Mouse (Mus musculus): Measurements from ENCODE around the gene Iqgap2. TPM values are rescaled to one million over a fixed set of nuclear protein-coding genes. Genes with fewer than 3 reads are reported as not detected.

The Iqgap2 gene
- total RNA-seq, 2 experiments from 2014 or later: 0.94 to 1.3 TPM

DNA sequence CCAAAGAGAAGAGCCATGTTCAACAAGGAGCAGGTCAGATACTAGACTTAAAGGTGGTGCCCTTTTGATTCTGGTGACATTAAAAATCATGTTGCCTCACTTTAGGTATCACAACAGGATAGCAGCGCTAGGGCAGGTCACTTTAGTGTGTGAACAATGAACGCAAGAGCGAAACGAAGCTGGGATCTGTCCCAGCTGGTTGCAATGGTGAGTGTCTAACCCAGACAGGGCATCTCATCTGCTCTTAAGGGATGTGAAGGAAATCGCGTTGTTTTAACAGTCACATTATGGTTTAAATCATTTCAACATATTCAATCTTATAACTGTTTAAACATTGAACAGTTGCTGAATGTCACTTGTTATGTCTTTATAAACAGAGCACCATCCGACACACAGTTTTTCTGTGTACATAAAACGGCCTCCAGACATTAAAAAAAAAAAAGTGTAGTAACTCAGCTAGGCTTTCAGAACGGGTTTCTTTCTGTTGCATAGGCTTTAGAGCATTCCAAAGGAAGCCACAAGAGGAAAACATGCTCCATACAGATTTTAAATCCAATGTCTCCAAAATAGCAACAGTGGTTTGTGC, 148.7 kb downstream of the Iqgap2 start:
- DNase-seq: no peak
- no peak overlapping the region for H3K27ac ChIP-seq
- no peak for TF ChIP-seq CTCF (IDR thresholded peaks at IDR 0.05)
- no peak overlapping the region for H3K4me3 ChIP-seq
- intact Hi-C loops (cut with DNase I): no loop called here

DNA sequence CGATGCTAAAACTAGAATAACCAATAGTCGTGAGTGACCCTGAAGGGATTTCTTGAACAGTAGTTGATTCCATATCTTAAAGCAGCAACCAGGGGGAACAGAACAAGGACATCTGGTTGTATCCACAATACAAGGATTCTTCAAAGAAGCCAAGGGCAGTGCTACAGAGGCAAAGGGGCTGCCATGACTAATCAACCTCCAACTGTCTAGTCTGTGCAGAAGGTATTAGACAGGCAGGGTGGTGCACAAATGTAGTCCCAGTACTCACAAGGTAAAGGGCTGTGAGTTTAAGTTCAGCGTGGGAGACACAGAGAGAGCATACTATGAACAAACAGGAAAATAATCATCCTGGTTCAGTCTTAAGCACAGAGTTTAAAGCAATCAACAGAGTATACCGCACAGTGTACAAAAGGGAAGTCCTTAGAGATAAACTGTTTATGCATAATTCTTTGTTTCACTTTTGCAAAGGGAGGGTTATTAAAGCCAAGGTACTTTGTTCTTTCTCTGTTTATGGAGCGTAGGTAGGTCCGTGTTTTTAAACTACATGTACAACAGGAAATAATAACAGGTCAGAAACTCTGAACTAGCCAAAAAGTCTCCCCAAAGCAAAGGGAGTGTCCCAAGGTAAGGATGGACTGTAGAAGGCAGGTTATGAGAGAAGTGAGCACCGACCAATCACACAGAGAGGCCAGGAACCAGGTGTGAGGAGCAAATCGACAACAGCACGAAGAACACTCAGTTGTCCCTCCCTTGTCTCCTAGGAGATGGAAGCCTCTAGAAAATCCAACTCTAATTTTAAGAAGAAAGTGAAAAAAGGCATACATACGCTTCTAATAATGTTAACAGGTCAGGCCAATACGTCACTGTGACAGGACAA, 149.7 kb downstream of the Iqgap2 start:
- DNase-seq: no peak
- Histone ChIP-seq H3K4me3 (no peak overlapping the region), H3K27ac (no peak overlapping the region)
- TF ChIP-seq CTCF (IDR thresholded peaks at IDR 0.05): no peak
- intact Hi-C loops (cut with DNase I): no loop called here

DNA sequence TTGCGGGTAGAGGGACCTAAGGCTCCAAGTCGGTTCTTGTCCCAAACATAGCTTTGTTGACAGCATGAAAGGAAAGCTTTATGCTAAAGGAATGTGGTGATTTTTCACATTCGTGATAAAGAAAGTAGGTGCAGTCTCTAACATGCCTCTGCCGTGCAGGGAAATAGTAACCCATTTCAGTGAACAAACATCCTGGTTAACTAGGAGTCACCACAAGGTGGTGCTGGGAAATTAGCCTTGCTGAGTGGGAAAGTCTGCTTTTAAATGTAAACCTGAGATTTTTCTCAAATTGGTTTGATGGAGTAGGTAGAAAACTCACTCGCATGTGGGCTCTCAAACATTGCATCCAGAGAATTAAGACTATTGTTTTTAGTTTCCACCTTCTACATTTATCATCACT, 152.1 kb downstream of the Iqgap2 start:
- H3K27ac ChIP-seq: no peak overlapping the region
- intact Hi-C loops (cut with DNase I): no loop called here
- no peak for DNase-seq
- no peak overlapping the region for H3K4me3 ChIP-seq
- peak; percentile 29; the same call in 1 of the 2 replicates for TF ChIP-seq CTCF (IDR thresholded peaks at IDR 0.05)

DNA sequence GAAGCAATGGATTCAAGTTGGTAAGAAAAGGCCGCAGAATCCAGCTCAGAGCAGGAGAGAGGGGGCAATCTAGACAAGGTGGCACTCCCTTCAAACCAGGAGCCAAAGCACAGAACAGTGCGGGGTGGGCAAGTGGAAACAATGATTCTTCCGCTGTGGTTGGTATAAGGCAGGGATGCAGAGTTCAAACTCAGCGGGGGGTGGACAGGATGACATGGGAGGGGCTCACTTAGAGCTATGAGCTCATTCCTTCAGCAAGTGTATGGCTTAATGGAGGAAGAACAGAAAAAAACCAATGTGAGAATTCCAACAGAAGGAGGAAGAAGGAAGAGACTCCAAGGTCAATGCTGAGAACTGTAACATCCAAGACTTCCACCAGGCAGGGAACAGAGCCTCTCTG, 161.2 kb downstream of the Iqgap2 start:
- H3K4me3 ChIP-seq: no peak overlapping the region
- no peak for TF ChIP-seq CTCF (IDR thresholded peaks at IDR 0.05)
- DNase-seq: no peak
- no peak overlapping the region for H3K27ac ChIP-seq
- intact Hi-C loops (cut with DNase I): no loop called here

DNA sequence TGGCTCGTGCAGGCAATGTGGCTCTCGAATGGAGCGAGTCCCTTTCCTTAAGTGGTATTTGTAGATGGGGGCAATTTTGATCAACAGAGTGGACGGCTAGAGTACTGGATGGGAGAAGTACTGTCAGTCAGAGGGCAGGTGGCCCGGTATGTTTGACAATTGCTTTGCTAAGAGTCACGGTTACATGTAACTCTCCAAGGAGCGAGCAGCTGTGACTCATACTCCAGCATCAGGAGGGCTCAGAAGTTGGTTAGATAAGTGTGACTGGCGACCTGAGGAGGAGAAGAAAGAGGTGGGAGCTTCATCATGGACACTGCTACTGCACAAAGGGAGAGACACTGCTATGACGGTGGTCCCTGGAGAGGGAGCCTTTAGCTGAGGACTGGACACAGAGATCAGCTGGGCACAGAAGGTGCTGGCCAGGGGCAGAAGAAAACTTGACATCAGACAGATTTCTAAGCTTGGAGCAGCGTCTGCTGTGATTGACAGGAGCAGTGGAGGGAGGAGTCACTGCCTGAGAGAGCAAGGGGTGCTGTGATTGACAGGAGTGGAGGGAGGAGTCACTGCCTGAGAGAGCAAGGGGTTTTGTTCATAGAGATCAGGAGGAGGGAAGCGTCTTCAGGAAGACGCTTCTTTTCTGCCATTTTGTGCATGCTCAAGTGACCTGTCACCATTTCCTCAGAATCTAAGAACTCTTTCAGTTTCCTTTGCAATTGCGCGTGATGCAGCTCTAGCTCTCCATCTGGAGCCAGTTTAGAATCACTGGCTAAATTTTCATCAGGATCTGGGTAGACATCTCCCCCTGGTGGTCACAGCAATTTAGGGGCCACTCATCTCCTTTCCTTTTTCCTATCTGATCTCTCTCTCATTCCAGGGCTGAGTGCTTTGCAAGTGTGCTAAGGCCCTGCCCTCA, 172.1 kb downstream of the Iqgap2 start:
- intact Hi-C loops (cut with DNase I): loop anchor here (1.0 kb wide), 1 partner anchor 156 kb away; no protein-coding TSS in a partner anchor
- peak; percentile 80 for TF ChIP-seq CTCF (IDR thresholded peaks at IDR 0.05)
- Histone ChIP-seq H3K4me3 (peak overlapping the region; percentile 51), H3K27ac (no peak overlapping the region)
- DNase-seq: peak; percentile 63

DNA sequence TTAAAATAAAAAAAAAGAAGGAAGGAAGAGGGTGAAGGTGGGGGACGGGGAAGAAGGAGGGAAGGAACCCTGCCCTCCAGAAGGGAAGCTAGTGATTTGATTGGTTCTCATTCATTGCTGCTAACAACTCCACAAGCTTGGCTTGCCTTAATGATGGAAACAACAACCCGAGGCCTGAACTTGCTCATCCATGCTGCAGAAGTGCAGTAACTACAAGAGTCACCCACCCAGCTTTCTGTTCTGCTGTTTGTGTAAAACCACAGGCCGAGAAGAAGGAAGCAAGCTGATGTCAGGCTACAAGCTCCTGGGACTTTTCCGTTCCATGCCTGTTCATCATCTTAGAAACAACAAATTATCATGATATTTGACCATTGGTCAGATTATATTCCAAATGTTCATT, 176.4 kb downstream of the Iqgap2 start:
- DNase-seq: no peak
- H3K4me3 ChIP-seq: no peak overlapping the region
- TF ChIP-seq CTCF (IDR thresholded peaks at IDR 0.05): no peak
- intact Hi-C loops (cut with DNase I): no loop called here
- H3K27ac ChIP-seq: no peak overlapping the region

DNA sequence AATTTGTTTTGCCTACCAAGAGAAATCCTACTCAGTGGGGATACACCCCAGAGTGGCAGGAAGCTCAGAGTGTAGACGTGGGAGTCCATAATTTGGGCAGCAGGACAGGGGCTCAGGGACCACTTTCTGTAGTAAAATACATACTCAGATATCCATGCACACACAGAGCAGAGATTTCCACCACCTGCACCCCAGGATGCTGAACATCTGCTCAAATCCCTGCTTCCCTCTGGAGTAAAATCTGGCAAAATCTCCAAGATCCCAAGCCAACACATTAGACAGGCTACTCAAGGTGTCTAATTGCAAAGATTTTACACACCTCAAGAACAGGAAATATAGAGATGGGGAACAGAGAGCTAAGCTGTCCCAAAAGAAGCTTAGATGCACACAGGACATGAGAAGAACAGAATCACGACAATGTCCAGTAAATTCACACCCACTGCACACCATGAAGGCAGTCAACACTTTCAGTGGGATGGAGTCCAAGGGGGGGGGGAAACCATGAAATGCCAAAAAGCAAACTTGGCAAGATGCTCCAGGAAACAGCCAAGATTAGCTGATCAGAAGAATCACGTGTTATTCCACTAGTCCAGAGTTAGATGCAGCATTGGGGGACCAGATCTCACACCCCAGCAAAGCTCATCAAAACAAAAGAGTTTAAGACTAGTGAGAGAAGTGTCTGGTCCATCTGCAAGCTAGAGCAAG, 177.3 kb downstream of the Iqgap2 start:
- DNase-seq: no peak
- no peak for TF ChIP-seq CTCF (IDR thresholded peaks at IDR 0.05)

DNA sequence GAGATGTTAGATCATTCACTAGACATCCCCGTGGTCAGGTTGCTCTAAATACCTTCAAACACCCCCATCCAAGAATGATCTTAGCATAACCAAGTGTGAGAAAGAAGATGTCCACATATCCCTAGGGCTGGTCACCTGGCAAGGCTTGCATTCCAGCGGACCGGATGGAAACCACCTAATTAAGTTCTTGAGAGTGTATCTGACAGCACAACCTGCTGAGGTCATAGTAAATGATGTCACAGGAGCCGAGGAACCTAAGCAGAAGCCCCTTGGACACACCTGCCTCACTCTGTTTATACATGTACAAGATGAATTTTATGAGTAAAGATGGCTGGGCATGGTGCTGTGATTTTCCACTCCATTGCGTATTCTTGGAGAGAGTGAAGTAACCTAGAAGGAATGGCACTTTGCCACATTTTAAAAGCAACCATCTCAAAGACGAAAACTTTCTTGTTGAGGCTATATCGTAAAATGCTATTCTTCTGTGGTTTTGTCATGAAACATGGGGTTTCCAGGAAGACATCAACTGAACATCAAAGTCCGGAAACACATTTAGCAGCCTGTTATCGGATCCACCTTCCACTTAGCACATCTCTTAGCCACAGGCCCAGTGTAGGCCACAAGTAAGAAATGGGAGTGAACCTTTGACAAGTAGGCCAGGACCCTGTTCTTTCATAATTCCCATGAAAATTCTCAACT, 179.0 kb downstream of the Iqgap2 start:
- DNase-seq: no peak
- Histone ChIP-seq H3K4me3 (no peak overlapping the region), H3K27ac (no peak overlapping the region)
- TF ChIP-seq CTCF (IDR thresholded peaks at IDR 0.05): no peak
- intact Hi-C loops (cut with DNase I): no loop called here

More for the DNA sequence above, 177.3 kb downstream of the Iqgap2 start:
- intact Hi-C loops (cut with DNase I): no loop called here
- no peak overlapping the region for H3K27ac ChIP-seq
- no peak overlapping the region for H3K4me3 ChIP-seq

DNA sequence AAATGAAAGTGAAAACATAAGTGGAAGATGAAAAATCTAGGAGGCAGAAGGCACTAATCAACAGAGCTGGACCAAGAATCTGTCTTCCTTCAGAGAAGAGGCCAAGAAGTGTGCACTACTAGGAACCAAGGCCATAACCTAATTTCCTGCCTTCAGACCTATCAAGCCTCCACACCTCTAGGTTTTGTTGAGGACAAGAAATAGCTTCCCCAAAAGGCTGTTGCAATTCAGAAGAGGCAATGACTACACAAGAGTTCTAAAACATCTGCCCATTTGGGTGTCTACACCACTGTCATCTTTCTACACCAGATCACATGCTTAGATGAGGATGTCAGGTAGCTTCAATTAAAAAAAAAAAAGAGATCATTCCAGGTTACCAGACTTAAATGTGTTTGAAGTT, 179.7 kb downstream of the Iqgap2 start:
- Histone ChIP-seq H3K27ac (no peak overlapping the region), H3K4me3 (no peak overlapping the region)
- intact Hi-C loops (cut with DNase I): no loop called here
- DNase-seq: no peak
- no peak for TF ChIP-seq CTCF (IDR thresholded peaks at IDR 0.05)

DNA sequence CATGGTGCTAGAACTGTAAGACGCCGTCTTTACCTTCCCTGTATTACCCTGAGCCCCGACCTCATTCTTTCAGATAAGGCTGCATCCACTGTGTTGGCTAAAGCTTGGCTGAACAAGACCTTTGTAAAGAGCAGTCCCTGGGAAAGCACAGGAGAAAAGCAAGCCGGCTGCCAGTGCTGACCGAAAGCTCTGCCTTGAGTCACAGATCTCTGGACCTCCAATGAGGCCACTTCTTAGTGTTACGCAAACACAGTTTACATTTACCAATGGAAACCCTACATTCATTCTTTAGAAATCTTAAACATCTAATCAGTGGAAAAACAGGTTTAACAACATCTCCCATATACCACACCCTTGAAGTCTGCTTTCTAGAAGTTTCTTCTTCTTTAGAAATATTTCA, 186.1 kb downstream of the Iqgap2 start:
- Histone ChIP-seq H3K4me3 (no peak overlapping the region), H3K27ac (no peak overlapping the region)
- no peak for DNase-seq
- no peak for TF ChIP-seq CTCF (IDR thresholded peaks at IDR 0.05)
- intact Hi-C loops (cut with DNase I): no loop called here

DNA sequence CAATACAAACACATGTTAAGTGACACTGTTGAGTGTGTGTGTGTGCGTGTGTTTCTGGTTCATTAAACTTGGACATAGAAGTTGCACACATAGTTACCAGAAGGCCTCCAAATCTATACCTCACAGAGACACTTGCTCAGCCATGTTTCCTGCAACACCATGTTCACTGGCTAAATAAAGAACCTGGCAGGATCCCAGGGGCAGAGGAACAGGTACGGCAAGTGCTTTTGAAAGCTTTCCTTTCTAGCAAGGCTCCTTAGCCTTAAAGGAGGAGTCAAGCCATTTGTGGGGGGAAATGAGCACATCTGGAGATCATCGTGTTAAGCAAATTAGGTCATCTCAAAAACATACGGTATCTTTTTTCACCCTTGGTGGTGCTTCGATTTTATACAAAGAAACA, 188.3 kb downstream of the Iqgap2 start:
- Histone ChIP-seq H3K4me3 (no peak overlapping the region), H3K27ac (no peak overlapping the region)
- TF ChIP-seq CTCF (IDR thresholded peaks at IDR 0.05): no peak
- DNase-seq: peak; percentile 28
- intact Hi-C loops (cut with DNase I): no loop called here

DNA sequence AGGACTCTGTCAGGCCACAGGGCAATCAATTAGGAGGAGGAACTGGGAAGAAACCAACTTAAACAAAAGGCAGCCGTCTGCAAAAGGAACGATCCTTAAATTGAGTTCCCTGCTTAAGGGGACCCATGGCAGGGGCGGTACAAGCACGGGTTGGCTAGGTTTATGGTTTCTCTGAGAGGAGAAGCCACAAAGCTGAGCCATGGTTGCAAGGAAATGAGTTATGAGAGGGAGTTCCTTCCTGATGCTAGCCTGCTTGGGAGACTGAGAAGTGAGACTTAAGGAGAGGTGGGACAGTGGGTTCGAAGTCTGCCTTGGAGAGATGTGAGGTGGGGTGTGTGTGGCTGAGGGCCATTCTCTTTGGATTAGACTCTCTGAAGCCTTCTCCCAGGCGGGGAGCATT, 193.8 kb downstream of the Iqgap2 start:
- intact Hi-C loops (cut with DNase I): no loop called here
- Histone ChIP-seq H3K4me3 (no peak overlapping the region), H3K27ac (no peak overlapping the region)
- no peak for TF ChIP-seq CTCF (IDR thresholded peaks at IDR 0.05)
- no peak for DNase-seq

Data from gastrocnemius, adult 2 months (tissue).